Mouse (Mus musculus): ENCODE data around the gene Pde1a.
"Not testable (repeated sequence)": the region's sequence is repeated elsewhere in the genome, so short reads cannot be mapped to it uniquely, and the experiment has no call there.

Pde1a gene

DNA sequence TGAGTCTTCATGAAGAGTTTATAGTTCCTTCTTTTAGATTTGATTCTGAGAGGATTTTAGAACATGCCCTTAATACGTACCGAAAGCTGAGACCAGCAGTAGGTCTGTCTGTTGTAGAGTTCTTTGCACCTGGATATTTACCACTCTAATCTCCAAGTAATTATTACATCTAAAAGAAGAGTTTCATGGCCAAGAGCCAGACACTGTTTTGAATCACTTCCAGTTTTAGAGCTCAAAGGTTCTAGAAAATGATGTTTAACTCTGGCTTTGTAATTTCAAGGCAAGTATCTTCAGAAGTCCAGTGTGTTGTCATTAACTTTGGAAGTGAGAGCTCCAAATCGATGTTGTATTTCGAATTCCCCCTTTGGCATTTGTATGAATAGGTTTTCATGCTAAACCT, 167.8 kb downstream of the Pde1a start:
- no peak for DNase-seq (ENCODE audit: low spot score)

DNA sequence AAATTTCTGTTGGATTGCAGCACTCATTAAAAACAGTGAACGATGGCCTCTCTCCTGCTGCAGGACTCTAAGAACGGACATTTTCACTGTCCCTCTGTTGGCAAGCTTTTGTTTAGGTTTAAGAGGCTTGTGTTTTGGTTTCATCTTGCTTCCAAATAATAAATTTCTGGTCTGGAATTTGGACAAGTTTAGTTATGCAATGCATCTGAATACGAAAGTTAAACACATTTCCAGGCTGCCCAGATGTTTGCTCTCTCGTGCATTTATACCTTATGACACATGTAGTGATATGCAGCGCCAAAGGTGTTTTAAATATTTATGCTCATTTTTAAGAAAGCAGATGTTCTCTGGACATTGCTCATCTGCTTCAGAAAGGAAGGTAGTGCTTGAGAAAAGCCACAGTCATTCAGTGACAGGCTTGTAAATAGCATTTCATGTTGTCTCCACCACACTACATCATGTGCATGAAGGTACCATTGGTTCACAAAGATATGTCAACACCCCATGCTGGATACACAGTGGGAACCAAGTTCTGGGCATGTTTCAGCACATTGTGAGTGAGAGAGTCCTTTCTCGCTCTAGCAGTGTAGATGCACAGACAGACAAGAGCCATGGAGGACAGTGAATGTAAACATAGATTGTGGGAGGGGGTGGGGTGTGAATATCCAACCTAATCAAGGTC, 171.5 kb downstream of the Pde1a start:
- DNase-seq (ENCODE audit: low spot score): no peak

GRCm38 (mm10) chr2:79945898-79946675, 183.2 kb downstream of the Pde1a start:
- DNase-seq (ENCODE audit: low spot score): no peak

GRCm38 (mm10) chr2:79934660-79935059, 194.6 kb downstream of the Pde1a start:
- no peak for DNase-seq (ENCODE audit: low spot score)

GRCm38 (mm10) chr2:79922356-79922755, 206.9 kb downstream of the Pde1a start:
- DNase-seq (ENCODE audit: low spot score): no peak

DNA sequence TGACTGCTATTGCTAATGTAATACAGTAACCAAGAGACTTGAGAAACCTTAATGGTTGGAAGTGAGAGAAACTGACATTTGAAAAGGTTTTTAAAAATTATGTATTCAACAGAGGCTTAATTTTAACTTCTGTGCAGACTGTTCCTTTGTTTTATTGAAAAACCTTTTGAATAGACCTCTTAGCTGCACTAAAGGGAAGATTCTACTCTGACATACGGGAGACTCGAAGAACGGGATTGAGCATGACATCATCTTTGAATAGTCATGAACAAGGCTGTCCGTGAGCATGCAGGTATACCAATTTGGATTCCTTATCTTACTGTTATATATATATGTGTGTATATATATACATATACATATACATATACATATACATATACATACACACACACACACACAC, 207.9 kb downstream of the Pde1a start:
- no peak for DNase-seq (ENCODE audit: low spot score)

GRCm38 (mm10) chr2:79920438-79920837, 208.8 kb downstream of the Pde1a start:
- DNase-seq (ENCODE audit: low spot score): no peak

DNA sequence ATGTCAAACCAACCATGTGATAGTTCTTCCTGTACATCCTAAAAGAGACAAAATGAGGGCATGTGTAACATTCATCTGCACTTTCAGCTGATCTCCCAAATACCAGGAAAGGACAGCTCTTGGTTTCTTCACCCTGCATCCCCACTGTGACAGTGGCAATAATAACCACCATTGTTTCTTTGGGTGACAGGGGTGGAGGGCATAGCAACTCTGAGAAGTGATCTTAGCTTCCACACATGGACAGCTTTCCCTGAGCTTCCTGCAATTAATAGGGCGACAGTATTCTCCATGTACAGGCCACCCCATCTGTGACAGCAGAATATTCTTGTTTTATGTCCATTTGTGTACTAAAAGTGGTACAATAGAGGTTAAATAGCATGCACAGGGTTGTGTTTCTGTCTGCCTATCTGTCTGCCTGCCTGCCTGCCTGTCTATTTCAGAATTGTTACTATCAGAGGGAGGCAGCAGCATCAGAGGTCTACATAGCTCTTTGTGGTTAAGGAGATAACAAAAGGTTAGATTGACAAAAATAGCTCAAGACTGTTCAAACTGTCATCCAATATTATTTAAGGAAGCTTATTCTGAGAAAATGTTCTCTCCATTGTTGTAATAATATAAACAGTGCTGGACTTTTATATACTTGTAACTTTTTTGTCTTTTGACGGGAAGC, 227.3 kb downstream of the Pde1a start:
- no peak for DNase-seq (ENCODE audit: low spot score)

- no peak for DNase-seq (ENCODE audit: low spot score)
These were observed 230.7 kb downstream of the Pde1a start for GRCm38 (mm10) chr2:79898522-79898921.

DNA sequence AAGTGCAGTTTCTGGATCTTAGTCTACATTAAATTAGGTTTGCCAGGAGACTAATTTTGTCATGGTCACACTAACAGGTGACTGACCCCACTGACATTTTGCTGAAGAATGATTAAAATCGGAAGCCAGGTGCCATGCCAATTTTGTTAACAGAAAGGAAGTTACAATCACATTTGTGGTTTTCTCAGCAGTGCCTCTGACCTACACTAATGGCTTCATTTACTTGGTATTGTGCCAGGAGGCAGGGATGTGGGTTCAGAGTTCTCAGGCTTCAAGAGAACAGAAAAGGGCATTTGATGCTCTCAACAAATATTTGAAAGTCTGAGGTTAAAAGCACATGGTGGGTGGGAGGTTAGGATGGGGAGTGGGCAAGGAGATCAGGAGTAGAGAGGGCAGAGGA, 236.4 kb downstream of the Pde1a start:
- no peak for DNase-seq (ENCODE audit: low spot score)

- DNase-seq (ENCODE audit: low spot score): no peak
These were observed 237.3 kb downstream of the Pde1a start for GRCm38 (mm10) chr2:79891760-79892570.

DNA sequence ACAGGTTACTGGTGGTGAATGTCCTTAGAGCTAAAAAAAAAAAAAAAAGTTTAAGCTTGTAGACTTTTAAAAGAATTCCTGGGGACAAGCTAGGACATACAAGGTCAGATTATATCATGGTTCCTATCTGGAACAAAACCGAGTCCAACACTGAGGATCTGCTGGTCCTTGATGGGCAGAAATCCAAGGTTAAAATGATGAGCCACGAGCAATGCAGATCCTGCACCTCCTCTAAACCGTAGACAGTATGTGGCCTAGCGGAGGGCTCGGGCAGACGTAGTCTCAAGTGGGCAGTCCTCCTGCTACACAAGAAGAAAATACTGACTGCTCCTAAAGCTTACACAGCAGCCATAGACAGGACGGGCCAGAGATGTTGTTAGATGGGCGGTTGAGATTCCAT, 238.5 kb downstream of the Pde1a start:
- DNase-seq (ENCODE audit: low spot score): no peak

DNA sequence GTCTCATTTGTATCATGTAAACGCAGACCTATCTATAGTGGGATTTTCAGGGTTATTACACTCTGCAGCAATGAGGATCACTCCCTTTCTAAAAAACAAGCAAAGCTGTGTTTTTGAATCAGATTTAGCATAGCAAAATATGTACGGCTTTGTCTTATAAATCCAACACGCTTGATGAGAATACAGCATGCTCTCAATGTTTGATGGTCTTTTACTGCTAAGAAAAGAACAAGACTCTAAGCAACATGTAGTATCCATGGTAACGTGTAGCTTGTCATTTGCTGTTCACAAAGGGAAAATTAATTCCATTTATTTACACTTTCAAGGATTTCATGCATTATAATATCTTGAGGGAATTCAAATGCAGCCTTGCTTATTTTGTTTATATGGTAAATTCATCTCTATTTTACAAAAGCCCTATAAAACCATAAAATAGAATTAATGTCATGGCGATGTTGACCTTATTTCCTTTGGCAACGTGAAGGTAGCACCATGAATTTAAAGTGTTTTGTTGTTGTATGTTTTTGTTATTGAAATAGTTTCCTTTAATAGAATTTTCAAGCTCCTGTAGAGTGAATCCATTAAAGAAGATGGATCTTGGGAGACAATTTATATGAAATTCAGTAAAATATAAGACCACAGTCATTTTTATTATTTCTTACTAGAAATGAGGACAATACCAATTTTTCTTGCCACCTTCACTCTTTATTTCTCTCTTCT, 245.5 kb downstream of the Pde1a start:
- DNase-seq (ENCODE audit: low spot score): no peak

DNA sequence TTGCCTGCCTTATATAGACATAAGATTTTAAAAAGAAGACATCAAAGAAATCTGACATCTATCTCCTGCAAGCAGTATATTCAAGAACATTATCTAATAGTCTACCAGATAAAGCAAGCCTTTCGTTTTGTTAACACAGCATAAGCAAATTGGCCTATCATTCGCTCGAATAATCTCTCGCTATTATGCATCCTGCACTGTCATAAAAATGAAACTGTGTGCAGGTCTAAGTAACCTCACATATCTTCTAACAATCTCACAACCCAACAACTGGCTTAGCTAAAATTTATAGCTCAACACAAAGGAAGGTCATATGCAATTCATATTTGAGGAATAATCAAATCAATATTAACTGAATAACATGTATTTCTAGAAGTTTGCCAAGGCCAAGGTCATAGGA, 246.0 kb downstream of the Pde1a start:
- DNase-seq (ENCODE audit: low spot score): no peak

DNA sequence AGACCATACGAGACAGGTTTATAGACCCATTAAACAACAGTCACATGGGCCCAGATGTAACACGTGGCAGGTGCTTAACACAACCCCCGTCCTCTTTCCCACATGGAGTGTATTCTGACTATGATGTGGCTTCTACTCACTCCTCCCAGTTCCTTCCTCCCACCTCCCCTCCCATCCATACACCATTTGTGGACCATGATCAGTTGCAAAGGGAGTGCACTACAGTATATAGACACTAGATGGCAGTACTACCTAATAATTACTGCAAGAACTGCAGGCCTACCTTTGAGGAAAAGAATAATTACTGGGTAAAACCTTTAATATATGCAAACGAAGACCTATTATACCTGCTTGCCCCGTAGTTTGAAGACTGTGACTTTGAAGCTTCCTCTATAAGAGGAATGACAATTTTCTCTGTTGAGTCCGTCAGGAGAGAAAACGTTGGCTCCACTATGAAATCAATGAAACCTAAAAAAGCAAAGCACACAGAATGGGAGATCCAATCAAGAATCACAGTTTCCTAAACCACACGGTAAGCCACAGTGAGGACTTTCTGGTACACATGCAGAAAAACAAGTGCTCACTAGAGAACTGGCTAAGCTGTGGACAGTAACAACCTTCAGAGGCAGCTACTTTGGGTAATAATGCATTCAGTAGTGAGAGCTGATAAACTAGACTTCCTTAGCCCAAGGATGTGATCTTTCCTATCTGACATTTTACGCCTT, 263.8 kb downstream of the Pde1a start:
- peak; percentile 13 for DNase-seq (ENCODE audit: low spot score)

DNA sequence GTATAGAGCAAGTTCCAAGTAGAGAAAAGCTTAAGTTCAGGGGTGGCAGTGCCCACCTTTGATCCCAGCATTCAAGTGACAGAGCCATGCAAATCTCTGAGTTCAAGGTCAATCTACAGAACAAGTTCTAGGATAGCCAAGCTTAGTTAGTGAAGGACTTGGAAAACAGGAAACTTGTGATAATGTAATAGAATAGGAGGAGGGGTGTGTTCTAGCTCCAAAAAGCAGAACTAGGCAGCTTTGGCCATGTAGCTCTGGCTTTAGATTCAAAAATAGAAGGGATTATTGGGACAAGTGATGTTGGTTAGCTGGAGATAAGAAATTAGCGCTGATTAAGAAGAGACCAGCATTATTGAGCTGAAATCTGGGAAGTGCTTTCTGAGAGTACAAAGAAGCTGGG, 272.4 kb downstream of the Pde1a start:
- DNase-seq (ENCODE audit: low spot score): no peak

- not testable (repeated sequence) for DNase-seq (ENCODE audit: low spot score)
These were observed 281.9 kb downstream of the Pde1a start for GRCm38 (mm10) chr2:79847396-79847795.

DNA sequence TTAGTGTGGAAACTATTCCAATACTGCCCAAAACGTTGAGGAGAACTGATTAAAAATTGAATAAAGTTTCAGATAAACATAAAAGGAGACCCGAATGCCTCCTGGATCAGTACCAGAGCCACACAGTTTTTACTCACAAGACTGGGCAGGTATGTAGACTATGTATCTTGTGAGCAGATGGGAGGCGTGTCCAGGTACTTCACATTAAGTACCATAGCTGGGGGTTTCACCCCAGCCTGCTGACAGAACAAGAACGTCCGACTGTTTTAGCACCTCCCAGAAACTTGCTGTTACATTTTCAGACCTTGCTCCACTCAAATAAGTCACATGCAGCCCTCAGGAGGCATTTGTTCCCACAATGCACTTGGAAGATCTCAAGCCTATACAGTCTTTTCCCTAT, 289.7 kb downstream of the Pde1a start:
- no peak for DNase-seq (ENCODE audit: low spot score)

- no peak for DNase-seq (ENCODE audit: low spot score)
These were observed 290.2 kb downstream of the Pde1a start for GRCm38 (mm10) chr2:79839090-79839489.

DNA sequence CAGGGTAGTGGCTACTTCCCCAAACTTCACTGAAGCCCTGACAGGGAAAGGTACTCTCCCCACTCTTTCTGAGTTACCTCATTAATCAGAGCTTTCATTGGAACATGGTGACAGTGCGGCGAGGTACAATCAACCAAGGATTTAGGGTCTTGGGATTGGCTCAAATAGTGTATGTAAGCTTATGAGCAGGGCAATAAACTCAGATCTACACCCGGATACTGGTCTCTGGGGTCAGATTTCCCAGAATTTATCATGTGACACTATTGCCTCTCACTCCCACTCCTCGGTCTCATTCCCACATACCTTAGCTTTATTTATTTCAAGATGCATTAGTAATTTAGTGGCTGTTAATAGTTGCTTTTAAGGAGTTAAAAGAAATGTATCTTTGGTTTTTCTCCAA, 303.4 kb downstream of the Pde1a start:
- DNase-seq (ENCODE audit: low spot score): no peak

DNA sequence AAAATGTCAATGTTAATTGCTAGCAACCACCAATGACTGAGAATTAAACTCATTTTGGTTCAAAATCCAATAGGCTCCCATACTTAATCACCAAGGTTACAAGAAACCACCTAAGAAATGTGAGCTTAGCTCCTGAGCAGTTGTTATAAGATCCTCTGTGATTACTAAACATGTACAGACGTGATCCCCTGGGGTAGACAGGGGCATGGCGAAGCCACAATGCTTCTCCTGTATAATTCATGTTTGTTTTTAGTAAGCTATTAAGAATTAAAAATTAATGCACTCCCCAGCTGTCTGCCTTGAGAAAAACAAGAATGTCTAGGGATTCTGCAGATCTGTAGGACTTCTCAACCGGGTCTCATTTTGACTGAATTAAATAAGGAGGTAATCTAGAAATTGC, 309.7 kb downstream of the Pde1a start:
- DNase-seq (ENCODE audit: low spot score): no peak

Data from yolk sac, embryonic 10.5 days (tissue).